Mouse (Mus musculus) embryonic facial prominence, embryonic 12.5 days (tissue): ENCODE data around the gene Mylpf. TPM values are rescaled to one million over a fixed set of nuclear protein-coding genes. Genes with fewer than 3 reads are reported as not detected.
"Not testable (repeated sequence)": the region's sequence is repeated elsewhere in the genome, so short reads cannot be mapped to it uniquely, and the experiment has no call there.

Experiments used
- ATAC-seq: fragments of 200-750 bp; cut with Nextera tagmentation; 2 replicates; pipeline ENCODE4 v1.8.0; 2017; ENCODE audit not compliant: insufficient number of reproducible peaks, insufficient read depth, low FRiP score, low TSS enrichment
- H3K27ac ChIP-seq: fragments of 300-500 bp; sonication (generic); 2 replicates; pipeline ENCODE4 v1.5.1; 2016; ENCODE audit warnings: mild to moderate bottlenecking
- H3K27me3 ChIP-seq: fragments of 300-500 bp; sonication (generic); 2 replicates; pipeline ENCODE4 v1.6.1; 2016; ENCODE audit warnings: mild to moderate bottlenecking, moderate library complexity
- H3K36me3 ChIP-seq: fragments of 300-500 bp; sonication (generic); 2 replicates; pipeline ENCODE4 v1.6.1; 2016; ENCODE audit warnings: mild to moderate bottlenecking
- H3K4me1 ChIP-seq: fragments of 300-500 bp; sonication (generic); 2 replicates; pipeline ENCODE4 v1.6.1; 2016
- H3K4me2 ChIP-seq: fragments of 300-500 bp; sonication (generic); replicated peaks from 2 replicates; pipeline ENCODE4 v1.6.1; 2016; ENCODE audit warnings: mild to moderate bottlenecking, moderate library complexity
- H3K4me3 ChIP-seq: fragments of 300-500 bp; sonication (generic); 2 replicates; pipeline ENCODE4 v1.5.1; 2016; ENCODE audit warnings: mild to moderate bottlenecking
- H3K9ac ChIP-seq: fragments of 300-500 bp; sonication (generic); 2 replicates; pipeline ENCODE4 v1.6.1; 2016; ENCODE audit warnings: mild to moderate bottlenecking, moderate library complexity
- H3K9me3 ChIP-seq: fragments of 300-500 bp; sonication (generic); 2 replicates; pipeline ENCODE4 v1.6.1; 2016; ENCODE audit warnings: mild to moderate bottlenecking, moderate library complexity
- WGBS: fragments of 180-500 bp; shearing (Covaris S2); methylation state at CpG from one replicate; pipeline ENCODE4 v1.1.7; 2016; 5-methylcytosine and 5-hydroxymethylcytosine counted together
- polyA plus RNA-seq: library from polyadenylated mRNA; unstranded; fragments of >200 nt; fragmentation: Nextera tagmentation; extraction: Ambion mirVana; gene quantifications from 2 replicates; pipeline ENCODE4 v1.2.1, GENCODE M21; 2016

Mylpf gene
- 65.2 and 79.2 TPM in 2 replicates for polyA plus RNA-seq

DNA sequence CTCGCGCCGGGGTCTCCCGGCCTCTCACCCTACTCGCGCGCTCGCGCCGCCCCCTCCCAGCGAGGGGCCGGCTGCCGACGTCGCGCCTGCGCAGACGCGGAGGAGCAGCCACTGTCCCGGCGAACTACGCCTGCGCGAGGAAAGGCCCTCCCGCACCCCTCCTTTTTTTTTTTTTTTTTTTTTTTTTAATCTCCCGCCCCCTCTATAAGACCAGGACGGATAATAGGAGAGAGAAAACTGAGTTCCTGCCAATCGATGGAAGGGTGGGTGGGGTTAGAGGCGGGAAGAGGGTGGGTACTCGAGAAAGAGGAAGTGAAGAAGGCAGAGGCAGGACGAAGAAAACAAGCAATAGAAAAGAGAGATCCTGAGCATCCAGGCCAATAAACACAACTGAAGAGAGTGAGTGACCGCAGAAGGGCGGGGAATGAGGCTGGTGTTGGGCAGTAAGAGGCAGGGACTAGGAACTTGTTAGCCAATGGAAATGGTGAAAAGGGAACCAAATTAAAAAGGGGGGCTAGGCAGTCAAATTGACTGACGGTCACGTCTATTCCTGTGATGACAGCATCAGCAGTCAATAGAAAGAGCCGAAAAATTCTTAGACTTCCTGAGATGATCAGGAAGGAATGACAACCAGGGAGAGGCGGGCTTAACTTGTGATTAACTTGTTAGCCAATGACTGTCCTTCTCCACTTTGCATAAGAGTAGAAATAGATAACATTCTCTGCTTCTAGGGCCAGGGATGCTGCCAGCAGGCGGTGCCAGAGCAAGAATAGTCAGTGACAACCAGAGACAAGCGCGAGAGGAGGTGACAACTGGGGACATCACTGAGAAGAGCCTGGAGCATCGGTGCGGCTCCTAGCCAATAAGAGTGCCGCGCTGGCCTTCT lies at the start of gene Mylpf:
Mylpf (plus strand) TSS at position 338 of the 886 bp plus-strand sequence.
- H3K9me3 ChIP-seq: no peaks in the 10 kb centered on the region
- under 1% methylated on average over 34 of the region's 44 CpGs for WGBS
- 0 out of 2 replicates have a peak, but pooled peaks cover 3% of the 10 kb centered on the region for H3K27me3 ChIP-seq
- peak; percentile 96 for ATAC-seq
- peak within 1 kb of the TSS; percentile 97 for H3K9ac ChIP-seq
- peak within 1 kb of the TSS; percentile 83 for H3K4me3 ChIP-seq
- peak within 1 kb of the TSS; percentile 99 for H3K4me2 ChIP-seq
- H3K4me1 ChIP-seq: peaks cover 17% of the 10 kb centered on the region
- H3K27ac ChIP-seq: peak within 1 kb of the TSS; percentile 88
- peaks cover 6% of the 10 kb centered on the region for H3K36me3 ChIP-seq

DNA sequence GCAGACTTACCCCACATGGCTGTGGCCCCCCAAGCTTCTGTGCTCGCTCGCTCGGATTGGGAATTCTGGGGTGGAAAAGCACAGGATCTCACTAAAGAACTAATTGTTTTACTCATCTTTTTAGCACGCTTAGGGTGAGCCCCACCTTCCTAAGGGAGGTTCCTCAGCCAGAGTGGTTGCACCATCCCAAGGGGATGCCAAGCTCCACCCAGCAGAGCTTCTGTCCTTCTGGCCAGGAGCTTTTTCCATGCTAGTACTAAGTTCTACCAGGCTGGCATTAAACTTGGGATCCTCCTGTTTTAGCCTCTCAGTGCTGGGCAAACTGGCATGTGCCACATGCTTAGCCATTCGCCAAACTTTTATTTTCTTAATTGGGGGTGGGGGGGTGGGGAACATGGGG lies 46.1 kb upstream of the Mylpf start:
- H3K36me3 ChIP-seq: no peaks in the 10 kb centered on the region
- WGBS: 83% methylated on average over 5 of the region's 5 CpGs
- H3K27ac ChIP-seq: no peak overlapping the region
- no peak for ATAC-seq
- H3K9ac ChIP-seq: no peak overlapping the region
- no peak overlapping the region for H3K4me3 ChIP-seq
- no peaks in the 10 kb centered on the region for H3K27me3 ChIP-seq
- no peaks in the 10 kb centered on the region for H3K9me3 ChIP-seq
- H3K4me2 ChIP-seq: no peak overlapping the region
- no peaks in the 10 kb centered on the region for H3K4me1 ChIP-seq

DNA sequence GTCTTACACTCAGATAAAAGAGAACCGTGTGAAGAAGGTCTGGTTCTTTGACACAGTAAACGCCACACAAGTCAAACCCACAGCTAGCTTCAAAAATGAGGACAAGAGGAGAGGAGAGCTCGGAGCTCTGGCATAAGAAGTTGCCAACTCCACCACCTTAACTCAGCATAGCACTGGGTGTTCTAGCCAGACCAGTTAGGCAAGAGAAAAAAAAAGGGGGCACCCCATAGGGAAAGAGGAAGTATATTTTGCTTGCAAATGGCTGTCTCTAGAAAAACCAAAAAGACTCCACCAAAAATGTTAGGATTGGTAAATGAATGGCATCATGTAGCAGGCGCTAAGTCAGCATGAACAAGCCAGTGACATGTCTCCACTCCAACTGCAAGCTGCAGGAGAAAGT lies 44.7 kb upstream of the Mylpf start:
- H3K27me3 ChIP-seq: no peaks in the 10 kb centered on the region
- WGBS: 89% methylated on average over 4 of the region's 4 CpGs

DNA sequence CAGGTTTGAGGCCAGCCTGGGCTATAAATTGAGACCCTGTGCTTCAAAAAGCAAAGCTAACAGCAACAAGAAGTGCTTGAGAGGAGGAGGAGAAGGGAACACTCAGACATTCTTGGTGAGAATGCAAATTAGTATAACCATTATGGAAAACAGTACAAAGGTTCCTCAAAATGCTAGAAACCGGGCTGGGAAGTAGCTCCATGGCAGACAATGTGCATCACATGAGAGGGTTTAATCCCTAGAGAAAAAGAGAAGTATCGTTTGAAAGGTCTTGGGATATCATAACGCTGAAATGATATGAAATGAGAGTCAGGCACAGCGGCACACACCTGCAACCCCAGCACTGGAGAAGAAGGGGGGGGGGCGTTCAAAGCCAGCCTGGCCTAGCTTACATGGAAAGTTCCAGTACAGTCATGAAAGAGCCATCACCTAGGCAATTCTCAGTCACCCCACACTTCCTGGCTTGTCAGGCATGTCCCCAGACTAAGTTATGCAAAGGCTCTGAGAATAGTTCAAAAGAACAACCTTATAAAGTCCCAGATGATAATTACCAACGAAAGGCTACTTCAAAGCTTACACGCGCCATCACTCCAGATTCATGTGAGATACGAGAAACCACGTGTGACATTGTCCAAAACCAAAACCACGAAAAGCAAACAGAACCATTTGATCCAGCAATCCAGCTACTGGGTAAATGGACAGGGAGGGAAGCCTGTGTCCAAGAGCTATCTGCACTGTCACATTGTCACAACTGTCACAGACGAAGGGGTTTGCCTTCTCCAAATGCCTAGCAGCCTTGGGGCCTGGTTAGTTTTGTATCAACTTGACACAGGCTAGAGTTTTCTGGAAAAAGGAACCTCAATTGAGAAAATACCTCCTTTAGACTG lies 42.8 kb upstream of the Mylpf start:
- no peaks in the 10 kb centered on the region for H3K36me3 ChIP-seq
- H3K4me2 ChIP-seq: no peak overlapping the region
- H3K4me1 ChIP-seq: no peaks in the 10 kb centered on the region
- ATAC-seq: no peak
- H3K9ac ChIP-seq: no peak overlapping the region
- no peaks in the 10 kb centered on the region for H3K27me3 ChIP-seq
- H3K27ac ChIP-seq: no peak overlapping the region
- no peaks in the 10 kb centered on the region for H3K9me3 ChIP-seq
- WGBS: 89% methylated on average over 12 of the region's 12 CpGs
- H3K4me3 ChIP-seq: no peak overlapping the region

More for the DNA sequence above, 44.7 kb upstream of the Mylpf start:
- Histone ChIP-seq H3K4me3 (no peak overlapping the region), H3K9ac (no peak overlapping the region), H3K27ac (no peak overlapping the region), H3K36me3 (no peaks in the 10 kb centered on the region), H3K4me2 (no peak overlapping the region), H3K4me1 (no peaks in the 10 kb centered on the region), H3K9me3 (no peaks in the 10 kb centered on the region)
- no peak for ATAC-seq

DNA sequence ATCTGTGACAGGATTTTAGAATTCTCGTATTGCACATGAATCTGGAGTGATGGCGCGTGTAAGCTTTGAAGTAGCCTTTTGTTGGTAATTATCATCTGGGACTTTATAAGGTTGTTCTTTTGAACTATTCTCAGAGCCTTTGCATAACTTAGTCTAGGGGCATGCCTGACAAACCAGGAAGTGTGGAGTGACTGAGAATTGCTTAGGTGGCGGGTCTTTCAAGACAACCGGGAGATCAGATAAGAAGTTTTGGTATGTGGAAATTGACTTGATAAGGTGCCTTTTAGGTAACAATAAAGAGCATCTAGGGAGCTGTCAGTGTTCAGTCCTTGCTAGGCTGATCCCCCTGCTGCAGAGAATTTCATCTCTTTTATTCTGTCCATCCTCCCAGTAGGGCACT lies 42.2 kb upstream of the Mylpf start:
- ATAC-seq: no peak
- Histone ChIP-seq H3K4me2 (no peak overlapping the region), H3K27me3 (no peaks in the 10 kb centered on the region), H3K4me3 (no peak overlapping the region), H3K27ac (no peak overlapping the region), H3K36me3 (no peaks in the 10 kb centered on the region), H3K9ac (no peak overlapping the region), H3K9me3 (no peaks in the 10 kb centered on the region), H3K4me1 (no peaks in the 10 kb centered on the region)
- 89% methylated on average over 5 of the region's 5 CpGs for WGBS

DNA sequence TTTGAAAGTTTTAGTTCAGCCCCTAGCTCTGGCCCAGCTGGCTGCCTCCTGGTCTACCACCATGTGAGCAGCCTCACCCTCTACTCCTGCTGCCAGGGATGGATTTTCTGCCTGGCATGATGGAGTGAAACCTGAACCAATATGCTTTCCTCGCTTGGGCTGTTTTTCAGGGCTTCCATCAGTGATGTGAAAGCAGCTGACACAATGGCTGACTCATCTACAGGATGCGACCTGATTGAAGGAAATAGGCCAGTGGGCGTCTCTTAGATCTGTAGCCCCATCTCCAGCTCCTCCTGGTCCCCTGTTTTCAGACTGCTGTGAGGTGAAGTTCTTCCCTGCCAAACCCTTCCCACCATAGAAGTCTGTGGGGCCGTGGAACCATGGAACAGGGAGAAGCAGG lies 31.8 kb upstream of the Mylpf start:
- Histone ChIP-seq H3K27me3 (no peaks in the 10 kb centered on the region), H3K9me3 (no peaks in the 10 kb centered on the region), H3K4me1 (no peaks in the 10 kb centered on the region), H3K36me3 (no peaks in the 10 kb centered on the region), H3K27ac (no peak overlapping the region), H3K9ac (no peak overlapping the region), H3K4me2 (no peak overlapping the region), H3K4me3 (no peak overlapping the region)
- WGBS: 72% methylated on average over 4 of the region's 4 CpGs
- no peak for ATAC-seq

DNA sequence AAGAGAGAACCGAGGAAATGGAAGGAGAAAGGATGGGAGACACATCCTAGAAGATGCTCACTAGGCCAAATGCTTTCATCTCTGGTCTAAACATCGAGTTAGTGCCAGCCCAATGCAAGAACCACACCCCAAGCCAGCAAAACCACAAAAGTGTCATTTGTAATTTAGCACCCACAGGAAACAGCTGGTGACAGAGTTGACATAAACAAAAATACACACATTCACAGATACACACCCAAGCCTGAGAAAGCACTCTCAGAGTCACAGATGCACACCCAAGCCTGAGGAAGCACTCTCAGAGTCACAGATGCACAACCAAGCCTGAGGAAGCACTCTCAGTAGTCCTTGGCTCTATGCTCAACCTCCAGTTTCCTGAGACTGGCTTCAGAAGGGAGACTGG lies 27.9 kb upstream of the Mylpf start:
- no peak for ATAC-seq
- H3K36me3 ChIP-seq: no peaks in the 10 kb centered on the region
- no peak overlapping the region for H3K9ac ChIP-seq
- no peak overlapping the region for H3K4me2 ChIP-seq
- no peaks in the 10 kb centered on the region for H3K4me1 ChIP-seq
- no peak overlapping the region for H3K4me3 ChIP-seq
- 70% methylated on average over 2 of the region's 2 CpGs for WGBS
- no peak overlapping the region for H3K27ac ChIP-seq
- H3K27me3 ChIP-seq: no peaks in the 10 kb centered on the region
- H3K9me3 ChIP-seq: no peaks in the 10 kb centered on the region

DNA sequence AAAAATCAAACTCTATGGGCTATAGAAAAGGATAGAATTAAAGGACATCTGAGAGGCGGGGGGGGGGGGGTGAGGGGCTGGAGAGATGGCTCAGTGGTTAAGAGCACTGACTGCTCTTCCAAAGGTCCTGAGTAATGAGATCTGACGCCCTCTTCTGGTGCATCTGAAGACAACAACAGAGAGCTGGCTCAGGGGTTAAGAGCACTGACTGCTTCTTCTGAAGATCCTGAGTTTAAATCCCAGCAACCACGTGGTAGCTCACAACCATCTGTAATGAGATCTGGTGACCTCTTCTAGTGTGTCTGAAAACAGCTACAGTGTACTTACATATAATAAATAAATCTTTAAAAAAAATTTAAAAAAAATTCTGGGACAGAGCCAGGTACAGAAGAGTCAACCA lies 27.0 kb upstream of the Mylpf start:
- not testable (repeated sequence) for H3K9me3 ChIP-seq, H3K9ac ChIP-seq, H3K27ac ChIP-seq, ATAC-seq, H3K27me3 ChIP-seq, H3K36me3 ChIP-seq, H3K4me2 ChIP-seq, H3K4me3 ChIP-seq, H3K4me1 ChIP-seq
- 36% methylated on average over 3 of the region's 3 CpGs for WGBS

DNA sequence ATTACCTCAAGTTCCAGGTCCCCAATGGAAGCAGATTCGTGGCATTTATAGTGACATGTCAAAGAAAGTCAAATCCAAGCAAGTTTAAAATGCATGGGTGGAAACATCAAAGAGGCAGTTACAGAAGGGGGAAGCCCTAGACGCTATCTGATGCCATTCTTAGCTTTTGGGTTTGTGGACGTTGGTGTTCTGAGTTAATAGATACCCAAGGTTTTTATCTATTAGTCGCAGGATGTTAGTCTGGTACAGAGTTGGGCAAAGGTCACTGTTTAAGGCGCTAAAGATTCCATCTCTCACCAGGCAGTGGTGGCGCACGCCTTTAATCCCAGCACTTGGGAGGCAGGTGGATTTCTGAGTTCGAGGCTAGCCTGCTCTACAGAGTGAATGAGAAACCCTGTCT lies 25.3 kb upstream of the Mylpf start:
- WGBS: 82% methylated on average over 8 of the region's 8 CpGs
- Histone ChIP-seq H3K36me3 (no peaks in the 10 kb centered on the region), H3K4me1 (no peaks in the 10 kb centered on the region), H3K4me2 (no peak overlapping the region), H3K9me3 (no peaks in the 10 kb centered on the region), H3K27ac (no peak overlapping the region), H3K4me3 (no peak overlapping the region), H3K27me3 (no peaks in the 10 kb centered on the region), H3K9ac (no peak overlapping the region)
- ATAC-seq: no peak

DNA sequence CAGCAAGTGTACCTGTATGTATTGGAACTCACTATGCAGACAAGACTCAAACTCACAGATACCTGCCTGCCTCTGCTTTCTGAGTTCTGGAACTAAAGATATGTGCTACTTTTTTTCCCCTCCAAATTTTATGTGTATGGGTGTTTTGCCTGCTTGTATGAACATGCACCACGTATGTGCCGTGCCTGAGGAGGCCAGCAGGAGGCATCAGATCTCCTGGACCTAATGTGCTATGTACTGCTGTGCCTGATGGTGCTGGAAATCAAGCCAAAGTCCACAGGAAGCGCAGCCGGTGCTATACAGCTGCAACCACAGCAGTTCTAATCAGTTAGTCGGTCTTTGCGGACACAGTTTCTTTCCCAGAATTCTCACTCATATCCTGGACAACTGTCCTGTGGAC lies 24.9 kb upstream of the Mylpf start:
- H3K36me3 ChIP-seq: no peaks in the 10 kb centered on the region
- no peak for ATAC-seq
- H3K9me3 ChIP-seq: no peaks in the 10 kb centered on the region
- H3K27ac ChIP-seq: no peak overlapping the region
- 76% methylated on average over 6 of the region's 6 CpGs for WGBS
- no peaks in the 10 kb centered on the region for H3K27me3 ChIP-seq
- no peak overlapping the region for H3K4me2 ChIP-seq
- no peak overlapping the region for H3K9ac ChIP-seq
- no peaks in the 10 kb centered on the region for H3K4me1 ChIP-seq
- H3K4me3 ChIP-seq: no peak overlapping the region

DNA sequence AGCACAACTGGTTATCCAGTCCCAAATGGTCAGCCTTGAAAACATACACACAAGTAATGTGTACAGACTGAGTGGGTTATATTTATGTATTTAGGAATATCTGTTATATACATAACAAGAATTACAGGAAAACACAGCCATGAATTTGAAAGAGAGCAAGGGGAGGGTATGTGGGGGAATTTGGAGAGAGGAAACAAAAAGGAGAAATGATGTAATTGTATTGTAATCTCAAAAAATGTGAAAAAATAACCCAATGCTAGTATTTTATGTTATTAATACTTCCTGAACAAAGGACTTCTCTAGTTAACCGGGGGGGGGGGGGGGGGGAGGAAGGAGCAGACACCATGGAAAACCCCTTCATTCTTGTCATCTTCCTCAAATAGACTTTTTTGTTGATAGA lies 24.0 kb upstream of the Mylpf start:
- Histone ChIP-seq H3K4me3 (no peak overlapping the region), H3K4me1 (no peaks in the 10 kb centered on the region), H3K36me3 (no peaks in the 10 kb centered on the region), H3K27ac (no peak overlapping the region), H3K9ac (no peak overlapping the region), H3K4me2 (no peak overlapping the region), H3K27me3 (no peaks in the 10 kb centered on the region), H3K9me3 (no peaks in the 10 kb centered on the region)
- WGBS: 17% methylated on average over 1 of the region's 1 CpGs
- ATAC-seq: no peak

DNA sequence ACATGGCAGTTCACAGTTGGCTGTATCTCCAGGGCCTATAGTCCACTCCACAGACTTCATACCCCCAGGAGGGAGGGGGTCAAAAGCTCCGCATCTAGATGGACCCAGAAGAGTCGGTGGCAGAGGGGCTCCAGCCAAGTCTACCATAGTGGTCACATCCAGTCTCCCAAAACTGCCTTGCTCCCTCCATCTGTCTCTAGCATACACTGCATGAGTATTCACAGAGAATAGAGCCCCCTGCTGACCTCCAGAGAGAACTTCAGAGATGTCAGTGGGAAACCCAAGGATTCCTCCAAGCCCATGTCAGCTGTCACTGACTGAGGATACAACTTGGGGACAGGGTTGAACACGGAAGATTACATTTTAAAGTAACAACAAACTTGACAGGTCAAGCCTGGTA lies 23.1 kb upstream of the Mylpf start:
- 63% methylated on average over 3 of the region's 3 CpGs for WGBS
- H3K4me3 ChIP-seq: no peak overlapping the region
- H3K4me2 ChIP-seq: no peak overlapping the region
- H3K9ac ChIP-seq: no peak overlapping the region
- H3K9me3 ChIP-seq: no peaks in the 10 kb centered on the region
- H3K27me3 ChIP-seq: no peaks in the 10 kb centered on the region
- H3K36me3 ChIP-seq: no peaks in the 10 kb centered on the region
- H3K4me1 ChIP-seq: no peaks in the 10 kb centered on the region
- ATAC-seq: no peak
- H3K27ac ChIP-seq: no peak overlapping the region
